Mouse (Mus musculus): ENCODE data around the gene Mmp13.
"Not testable (repeated sequence)": the region's sequence is repeated elsewhere in the genome, so short reads cannot be mapped to it uniquely, and the experiment has no call there.

Mmp13 gene

DNA sequence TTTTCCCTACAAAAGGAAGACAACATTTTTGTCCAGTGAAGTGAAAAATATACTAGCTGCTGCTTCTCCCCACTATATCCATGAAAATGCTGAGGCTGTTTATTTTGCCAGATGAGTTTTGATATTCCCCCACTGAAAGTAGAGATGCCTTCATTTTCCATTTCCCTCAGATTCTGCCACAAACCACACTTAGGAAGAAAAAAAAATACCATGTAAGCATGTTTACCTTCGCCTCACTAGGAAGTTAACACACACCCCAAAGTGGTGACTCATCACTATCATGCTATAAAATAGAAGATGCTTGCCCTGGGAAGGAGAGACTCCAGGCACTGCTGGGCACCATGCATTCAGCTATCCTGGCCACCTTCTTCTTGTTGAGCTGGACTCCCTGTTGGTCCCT lies at the start of gene Mmp13:
Gene Mmp13, plus strand, starts transcription at position 301 of the 400 bp plus-strand sequence.
- DNase-seq (ENCODE audit: low read depth), result no peak

DNA sequence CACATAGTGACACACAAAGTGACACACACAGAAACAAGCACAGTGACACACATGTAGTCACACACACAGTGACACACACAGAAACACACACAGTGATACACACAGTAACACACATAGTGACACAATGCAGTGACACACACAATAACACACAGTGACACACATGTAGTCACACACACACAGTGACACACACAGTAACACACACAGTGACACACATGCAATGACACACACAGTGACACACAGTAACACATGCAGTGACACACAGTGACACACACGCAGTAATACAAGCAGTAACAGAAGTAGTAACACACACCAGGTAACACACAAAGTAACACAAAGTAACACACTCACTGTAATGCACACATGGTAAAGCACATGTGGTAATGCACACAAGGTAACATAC lies 33.7 kb upstream of the Mmp13 start:
- DNase-seq (ENCODE audit: low read depth), result no peak

DNA sequence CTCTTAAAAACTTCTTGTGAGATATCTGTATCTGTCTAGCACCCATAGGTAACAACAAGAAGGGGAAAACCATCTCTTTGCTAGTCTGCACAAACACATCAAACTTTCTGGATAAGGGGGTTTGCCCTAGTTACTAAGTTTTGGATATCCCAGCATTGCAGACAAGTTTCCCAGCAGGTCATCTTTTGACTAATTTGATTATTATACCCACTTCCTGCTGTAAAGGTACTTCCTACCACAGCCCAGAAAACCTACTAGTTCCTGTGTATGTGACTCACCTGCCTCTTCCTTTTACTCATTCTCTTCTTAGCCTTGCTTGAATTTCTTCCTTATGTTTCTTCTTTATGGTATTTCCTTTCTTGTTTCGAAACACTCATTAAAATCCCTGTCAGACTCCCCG lies 32.3 kb upstream of the Mmp13 start:
- no peak for DNase-seq (ENCODE audit: low read depth)

- no peak for DNase-seq (ENCODE audit: low read depth)
These were observed 19.3 kb upstream of the Mmp13 start for GRCm38 (mm10) chr9:7252797-7253654.

GRCm38 (mm10) chr9:7261667-7262066 lies 10.6 kb upstream of the Mmp13 start:
- no peak for DNase-seq (ENCODE audit: low read depth)

DNA sequence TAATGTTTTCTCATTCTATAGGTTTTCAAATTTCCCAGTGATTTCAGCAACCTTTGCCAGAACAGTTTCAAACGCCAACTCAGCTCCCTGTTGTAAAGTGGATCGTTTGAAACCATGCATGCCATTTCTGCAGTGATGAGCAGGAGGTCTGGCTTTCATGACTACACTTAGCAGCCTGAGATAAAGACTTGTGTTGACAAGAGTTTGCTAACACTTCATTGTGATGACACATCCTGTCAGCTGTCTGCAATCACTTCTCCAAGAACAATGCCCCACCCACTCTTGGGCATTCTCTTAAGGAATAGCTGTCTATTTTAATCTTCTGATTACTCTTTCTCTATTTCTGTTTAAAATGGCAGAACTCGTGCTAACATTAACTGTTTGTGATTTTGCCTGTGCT lies 2.2 kb upstream of the Mmp13 start:
- DNase-seq (ENCODE audit: low read depth), result no peak

DNA sequence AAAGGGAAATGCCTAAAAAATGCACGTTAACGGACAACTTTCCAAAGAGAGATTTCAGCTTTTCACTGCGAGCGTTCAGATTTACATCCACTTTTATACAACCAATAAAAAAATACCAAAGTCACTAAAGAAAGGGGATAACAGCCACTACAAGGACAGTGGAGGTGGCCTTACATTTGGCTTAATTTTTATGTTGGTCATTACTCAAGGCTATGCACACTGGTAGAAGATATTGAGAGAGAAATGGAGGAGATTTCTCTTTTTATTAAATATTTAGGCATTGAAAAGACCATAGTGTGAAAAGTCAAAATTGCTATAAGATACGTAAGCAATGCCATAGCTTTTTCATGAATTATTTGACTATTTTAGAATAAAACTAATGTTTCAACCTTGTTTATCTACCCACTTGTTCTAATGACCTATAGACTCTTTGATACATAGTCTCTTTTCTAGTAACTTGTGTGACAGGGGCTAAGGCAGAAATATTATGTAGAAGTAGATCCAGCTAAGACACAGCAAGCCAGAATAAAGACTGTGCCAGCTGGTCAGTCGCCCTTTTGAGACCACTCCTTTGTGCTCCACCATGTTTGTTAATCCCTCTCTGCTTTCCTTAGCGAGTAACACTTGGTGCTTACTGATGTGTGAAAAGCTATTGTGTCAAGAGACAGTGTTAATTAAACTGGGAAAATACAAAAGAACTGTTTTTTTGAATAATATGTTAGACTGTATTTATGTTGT lies 10.4 kb downstream of the Mmp13 start:
- DNase-seq (ENCODE audit: low read depth), result no peak

GRCm38 (mm10) chr9:7283303-7283684 lies 11.0 kb downstream of the Mmp13 start:
- not testable (repeated sequence) for DNase-seq (ENCODE audit: low read depth)

- no peak for DNase-seq (ENCODE audit: low read depth)
These were observed 17.2 kb downstream of the Mmp13 start for GRCm38 (mm10) chr9:7289501-7289900.

GRCm38 (mm10) chr9:7289901-7290300 lies 17.6 kb downstream of the Mmp13 start:
- no peak for DNase-seq (ENCODE audit: low read depth)

DNA sequence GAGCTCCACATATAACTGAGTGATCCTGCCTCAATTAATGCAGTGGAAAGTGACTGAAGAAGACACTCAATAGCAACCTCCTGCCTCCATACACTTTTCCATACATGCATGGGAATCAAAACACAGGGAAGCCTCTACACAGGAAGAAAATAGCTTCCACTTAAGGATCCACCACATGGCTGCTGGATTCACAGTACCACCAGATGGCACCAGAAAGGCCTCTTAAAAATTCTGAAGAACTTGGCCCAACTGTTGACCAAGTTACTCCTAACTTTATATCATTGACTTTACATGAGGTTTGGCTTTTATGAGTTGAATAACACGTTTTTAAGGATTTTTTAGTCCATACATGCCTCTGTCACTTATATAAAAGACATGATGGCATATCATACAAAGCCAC lies 19.8 kb downstream of the Mmp13 start:
- no peak for DNase-seq (ENCODE audit: low read depth)

DNA sequence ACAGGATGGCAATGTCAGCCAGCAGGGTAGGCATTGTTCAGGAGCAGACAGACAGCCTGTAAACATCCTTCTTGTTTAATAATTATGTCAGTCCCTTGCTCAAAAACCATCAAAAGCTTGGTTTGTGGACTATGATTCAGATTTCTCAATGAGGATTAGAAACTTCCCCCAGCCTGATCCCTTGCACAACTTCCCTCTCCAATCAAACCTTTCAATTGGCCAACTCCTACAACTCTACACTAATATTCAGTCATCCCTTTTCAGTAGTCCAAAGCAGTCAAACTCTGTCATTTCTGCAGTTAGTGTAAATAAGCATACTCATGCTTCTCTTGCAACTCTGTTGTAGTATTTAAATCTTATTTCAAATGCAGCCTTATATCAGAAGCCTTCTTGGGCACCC lies 59.5 kb downstream of the Mmp13 start:
- DNase-seq (ENCODE audit: low read depth), result no peak
